Mouse (Mus musculus): ENCODE measurements around the gene Haao. TPM values are rescaled to one million over a fixed set of nuclear protein-coding genes. Genes with fewer than 3 reads are reported as not detected.

The Haao gene
- polyA plus RNA-seq, 1 experiment from 2014 or later: 16.2 TPM

- ATAC-seq (ENCODE audit: low read depth): no peak
- Histone ChIP-seq H3K27ac (no peak overlapping the region), H3K4me3 (replicated peaks) (no peak overlapping the region), H3K9ac (no peak overlapping the region), H3K9me3 (replicated peaks) (no peaks in the 10 kb centered on the region), H3K4me1 (replicated peaks) (peaks cover 39% of the 10 kb centered on the region), H3K4me2 (no peak overlapping the region), H3K36me3 (peaks cover 61% of the 10 kb centered on the region), H3K27me3 (no peaks in the 10 kb centered on the region)
- WGBS (ENCODE audit: insufficient replicate concordance): 89% methylated on average over 5 of the region's 5 CpGs
- no peak for DNase-seq
Measured at GRCm38 (mm10) chr17:83782740-83783139, 65.0 kb downstream of the Haao start.

Other genes starting within 250 kb of the Haao start
- 0.03 TPM in 1 of 2 replicates, not detected in the other for gene Kcng3, start 216.1 kb downstream of the Haao start, polyA plus RNA-seq (2015; fragmentation: Nextera tagmentation; extraction: Ambion mirVana)
- 44.1 and 50.4 TPM in 2 replicates for gene Mta3, start 141.8 kb downstream of the Haao start, polyA plus RNA-seq (2015; fragmentation: Nextera tagmentation; extraction: Ambion mirVana)

All from liver, embryonic 13.5 days (tissue).